Mouse (Mus musculus) midbrain, postnatal 0 days (tissue): Measurements from ENCODE around the gene Gm21812. TPM values are rescaled to one million over a fixed set of nuclear protein-coding genes. Genes with fewer than 3 reads are reported as not detected.
"Not testable (repeated sequence)": the region's sequence is repeated elsewhere in the genome, so short reads cannot be mapped to it uniquely, and the experiment has no call there.

ENCODE experiments used
- ATAC-seq: fragments of 200-750 bp; cut with Nextera tagmentation; 2 replicates; pipeline ENCODE4 v1.8.0; 2017; ENCODE audit warnings: moderate number of reproducible peaks, mild to moderate bottlenecking, moderate TSS enrichment, moderate library complexity; ENCODE audit not compliant: low FRiP score
- DNase-seq: peaks from one replicate; pipeline ENCODE4 v3.0.0-alpha.2; 2015; ENCODE audit warnings: low spot score
- H3K27ac ChIP-seq: fragments of 300-500 bp; sonication (generic); 2 replicates; pipeline ENCODE4 v1.5.1; 2014; ENCODE audit warnings: low read depth, mild to moderate bottlenecking, low read length, mixed read lengths
- H3K27me3 ChIP-seq: fragments of 300-500 bp; sonication (generic); 2 replicates; pipeline ENCODE4 v1.6.1; 2014; ENCODE audit warnings: low read length, control low read depth, mixed read lengths; ENCODE audit not compliant: insufficient read depth
- H3K36me3 ChIP-seq: fragments of 300-500 bp; sonication (generic); 2 replicates; pipeline ENCODE4 v1.6.1; 2014; ENCODE audit warnings: low read length, control low read depth, mixed read lengths; ENCODE audit not compliant: insufficient read depth
- H3K4me1 ChIP-seq: fragments of 300-500 bp; sonication (generic); 2 replicates; pipeline ENCODE4 v1.6.1; 2014; ENCODE audit warnings: mild to moderate bottlenecking, control low read depth, antibody characterized with exemption, low read length, mixed read lengths; ENCODE audit not compliant: insufficient read depth
- H3K4me2 ChIP-seq: fragments of 300-500 bp; sonication (generic); 2 replicates; pipeline ENCODE4 v1.6.1; 2014; ENCODE audit warnings: low read depth, mild to moderate bottlenecking, low read length, mixed read lengths; ENCODE audit not compliant: poor library complexity, severe bottlenecking
- H3K4me3 ChIP-seq: fragments of 300-500 bp; sonication (generic); 2 replicates; pipeline ENCODE4 v1.5.1; 2014; ENCODE audit warnings: low read depth, mild to moderate bottlenecking, low read length, moderate library complexity
- H3K9ac ChIP-seq: fragments of 300-500 bp; sonication (generic); replicated peaks from 2 replicates; pipeline ENCODE4 v1.6.1; 2014; ENCODE audit warnings: mild to moderate bottlenecking, low read length, moderate library complexity, mixed read lengths; ENCODE audit not compliant: poor library complexity, severe bottlenecking
- H3K9me3 ChIP-seq: fragments of 300-500 bp; sonication (generic); 2 replicates; pipeline ENCODE4 v1.6.1; 2016; ENCODE audit warnings: low read length, control low read depth
- WGBS: fragments of 180-500 bp; shearing (Covaris S2); extraction: QIAGEN DNeasy Blood & Tissue Kit; methylation state at CpG from one replicate; pipeline ENCODE4 v1.1.7; 2014; 5-methylcytosine and 5-hydroxymethylcytosine counted together
- polyA plus RNA-seq: library from polyadenylated mRNA; unstranded; fragments of >200 nt; fragmentation: Nextera tagmentation; extraction: Ambion mirVana; gene quantifications from 2 replicates; pipeline ENCODE4 v1.2.1, GENCODE M21; 2015
- total RNA-seq: library from RNA; depleted of rRNA; stranded (reverse); fragments of >200 nt; gene quantifications from 2 replicates; pipeline ENCODE4 v1.2.3, GENCODE M21; 2014; rRNA removed

Gm21812 gene
- total RNA-seq (not detected in 2 replicates), polyA plus RNA-seq (not detected in 2 replicates)

GRCm38 (mm10) chrY:9347084-9347483 lies at the start of gene Gm21812:
Gm21812 (minus strand) TSS chrY:9347184.
- not testable (repeated sequence) for H3K9ac ChIP-seq, H3K36me3 ChIP-seq, H3K27me3 ChIP-seq, H3K9me3 ChIP-seq, ATAC-seq, H3K4me3 ChIP-seq, DNase-seq, H3K4me1 ChIP-seq, H3K4me2 ChIP-seq, H3K27ac ChIP-seq
- no CpG with 5 or more reads among the region's 4 CpGs for WGBS

Other genes starting within 250 kb of the Gm21812 start
- not detected in 2 replicates for gene Gm21292, start 213.3 kb downstream of the Gm21812 start, total RNA-seq
- gene Gm21292, start 213.3 kb downstream of the Gm21812 start, polyA plus RNA-seq, result not detected in 2 replicates
- gene Gm21721, start 145.0 kb downstream of the Gm21812 start, total RNA-seq, result not detected in 2 replicates
- not detected in 2 replicates for gene Gm21721, start 145.0 kb downstream of the Gm21812 start, polyA plus RNA-seq
- not detected in 2 replicates for gene Gm21874, start 69.0 kb upstream of the Gm21812 start, total RNA-seq
- not detected in 2 replicates for gene Gm21874, start 69.0 kb upstream of the Gm21812 start, polyA plus RNA-seq